Mouse (Mus musculus): ENCODE measurements at regions not wholly inside any gene's neighbourhood (a gene's known extent, or its start where the extent isn't known, plus 50 kb on each side); places are given as distances from the start of the nearest gene placed in this dataset.

DNA sequence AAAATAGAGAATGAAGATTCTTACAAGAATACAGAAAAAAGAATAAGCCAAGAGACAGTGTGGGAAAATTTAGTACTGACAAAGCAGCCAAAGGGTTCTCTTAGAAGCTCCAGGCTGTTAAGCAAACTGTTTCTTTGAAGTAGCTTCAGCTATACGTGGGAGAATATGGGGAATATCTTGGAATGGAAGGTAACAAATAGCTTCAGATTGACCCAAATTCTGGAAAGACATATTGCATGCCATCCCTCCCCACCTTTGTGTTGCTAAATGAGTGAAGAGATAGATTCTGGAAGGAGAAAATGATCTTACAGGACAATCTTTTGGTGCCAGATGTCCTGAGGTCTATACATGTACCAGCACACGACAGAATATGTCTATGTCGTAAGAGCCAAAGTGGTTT lies 591.9 kb upstream of the Cdh6 start:
- peak; percentile 55 for DNase-seq (ENCODE audit: low read depth, low spot score)

DNA sequence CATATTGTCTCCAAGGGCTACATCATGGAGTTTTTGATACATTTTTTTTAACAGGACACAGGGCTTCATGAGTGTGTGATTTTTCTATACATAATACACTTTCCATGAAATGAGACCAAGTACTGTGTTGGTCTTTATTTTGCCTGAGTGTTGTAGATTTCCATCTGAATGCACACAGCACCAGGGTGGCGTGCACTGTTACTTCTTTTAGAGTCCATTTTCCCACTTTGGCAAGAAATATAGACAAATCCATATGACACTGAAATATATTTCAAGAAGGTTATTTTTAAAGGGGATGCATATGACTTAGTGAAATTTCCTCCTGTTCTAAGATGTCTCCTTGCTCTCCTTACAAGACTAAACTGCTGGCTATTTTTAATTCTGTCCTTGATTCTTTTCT lies 591.1 kb upstream of the Cdh6 start:
- peak; percentile 26 for DNase-seq (ENCODE audit: low read depth, low spot score)

DNA sequence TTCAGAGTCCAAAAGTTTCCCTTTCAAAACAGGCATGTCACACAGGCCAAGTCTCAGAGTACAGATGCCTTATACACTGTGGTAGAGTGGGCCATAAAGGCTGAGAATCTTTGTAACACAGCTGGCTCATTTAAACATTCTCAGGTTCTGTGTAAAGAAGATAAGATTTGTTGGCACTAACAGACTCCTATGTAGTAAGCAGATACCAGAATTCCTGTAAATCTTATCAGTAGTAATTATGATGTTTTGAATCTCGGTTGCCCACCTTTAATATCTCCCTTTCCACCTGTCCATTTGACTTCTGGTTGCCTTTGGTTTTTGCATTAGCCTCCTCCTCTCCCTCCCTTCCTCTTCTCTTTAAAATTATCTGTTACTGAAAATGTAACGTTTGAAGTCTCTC lies 573.1 kb upstream of the Cdh6 start:
- DNase-seq (ENCODE audit: low read depth, low spot score): no peak

DNA sequence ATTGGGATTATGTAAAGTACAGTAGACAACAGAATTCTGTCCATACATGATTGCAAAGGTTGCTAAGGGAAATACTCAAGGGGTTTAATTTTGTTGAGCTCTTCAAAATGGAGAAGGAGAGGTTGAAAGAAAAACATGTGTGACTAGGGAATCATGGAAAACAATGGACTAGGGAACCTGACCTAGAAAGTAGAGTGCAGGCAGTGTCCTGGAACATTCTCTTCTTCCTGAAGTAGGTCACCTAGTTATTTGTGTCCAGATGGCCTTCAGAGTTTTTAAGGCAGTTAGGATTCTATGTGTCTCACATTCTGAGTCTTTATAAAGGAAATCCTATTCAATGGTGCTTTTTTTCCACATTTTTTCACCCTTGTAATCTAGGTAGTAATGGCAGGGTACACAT lies 532.8 kb upstream of the Cdh6 start:
- DNase-seq (ENCODE audit: low read depth, low spot score): no peak

DNA sequence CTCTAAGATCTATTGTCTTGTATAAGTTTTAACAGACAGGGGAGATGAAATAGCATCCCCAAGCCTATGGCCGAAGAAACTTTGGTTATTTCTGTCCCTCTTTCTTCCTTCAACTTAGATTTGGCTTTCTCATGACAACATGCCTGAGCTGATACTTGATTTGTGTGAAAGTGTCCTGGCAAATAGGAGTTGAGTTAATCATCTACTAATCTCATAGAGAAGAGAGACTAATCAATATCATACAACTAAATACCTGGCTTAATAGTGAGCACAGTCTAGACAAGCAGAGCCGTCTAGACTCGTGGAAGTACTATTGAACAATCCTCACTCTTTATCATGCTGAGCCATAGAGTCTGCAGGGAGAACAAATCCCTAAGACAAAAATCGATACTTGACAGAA lies 531.7 kb upstream of the Cdh6 start:
- DNase-seq (ENCODE audit: low read depth, low spot score): no peak

DNA sequence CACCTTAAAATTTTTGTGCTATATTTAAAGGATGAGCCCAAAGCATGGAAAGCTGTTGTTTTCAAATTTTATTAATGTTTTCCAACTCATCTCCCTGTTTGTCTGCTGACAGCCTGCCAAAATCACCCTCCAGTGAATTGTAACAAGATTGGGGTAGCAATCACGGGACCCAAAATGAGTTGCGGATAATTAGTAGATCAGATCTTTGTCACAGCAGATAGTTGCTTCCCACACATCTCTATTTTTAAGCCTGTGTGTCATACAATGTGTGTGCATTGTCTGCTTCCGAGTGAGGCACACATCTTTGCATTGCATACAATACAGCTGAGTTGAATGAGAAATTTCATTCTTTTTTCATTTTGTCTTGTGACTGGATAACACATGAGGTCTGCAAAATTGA lies 494.7 kb upstream of the Cdh6 start:
- peak; percentile 41 for DNase-seq (ENCODE audit: low read depth, low spot score)

DNA sequence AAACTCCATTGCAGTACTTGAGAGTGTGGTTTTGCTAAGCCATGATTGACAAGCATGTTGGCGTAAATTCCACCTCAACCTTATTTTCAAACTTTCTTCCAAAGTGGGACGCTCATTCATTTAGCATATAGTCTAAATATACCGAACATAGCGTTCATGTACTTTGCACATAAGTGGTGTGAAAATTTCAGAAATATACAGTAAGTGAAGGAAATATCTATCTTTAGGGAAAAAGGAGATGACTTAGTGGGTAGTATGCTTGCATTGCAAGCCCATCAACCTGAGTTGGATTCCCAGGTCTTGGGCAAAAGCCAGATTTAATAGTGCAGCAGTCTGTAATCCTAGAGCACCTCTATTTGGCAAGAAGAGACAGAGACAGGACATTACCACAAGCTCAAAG lies 493.8 kb upstream of the Cdh6 start:
- DNase-seq (ENCODE audit: low read depth, low spot score): no peak

DNA sequence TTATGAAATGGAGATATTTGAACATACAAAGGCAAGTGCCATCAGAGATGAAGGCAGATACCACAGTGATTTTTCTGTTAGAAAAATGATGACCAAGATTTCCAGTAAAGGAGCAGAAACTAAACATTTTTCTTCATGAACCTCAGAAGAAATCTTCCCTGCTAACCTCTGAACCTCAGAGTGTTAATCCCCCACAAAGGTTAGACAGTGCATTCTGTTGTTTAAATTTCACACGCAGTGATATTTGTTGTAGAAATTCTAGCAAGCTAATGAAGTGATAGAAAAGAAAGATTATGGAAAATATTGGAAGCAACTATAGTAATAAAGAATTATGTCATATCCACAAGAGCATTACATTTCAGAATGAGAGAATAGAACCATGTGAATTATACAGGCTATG lies 488.8 kb upstream of the Cdh6 start:
- DNase-seq (ENCODE audit: low read depth, low spot score): no peak

DNA sequence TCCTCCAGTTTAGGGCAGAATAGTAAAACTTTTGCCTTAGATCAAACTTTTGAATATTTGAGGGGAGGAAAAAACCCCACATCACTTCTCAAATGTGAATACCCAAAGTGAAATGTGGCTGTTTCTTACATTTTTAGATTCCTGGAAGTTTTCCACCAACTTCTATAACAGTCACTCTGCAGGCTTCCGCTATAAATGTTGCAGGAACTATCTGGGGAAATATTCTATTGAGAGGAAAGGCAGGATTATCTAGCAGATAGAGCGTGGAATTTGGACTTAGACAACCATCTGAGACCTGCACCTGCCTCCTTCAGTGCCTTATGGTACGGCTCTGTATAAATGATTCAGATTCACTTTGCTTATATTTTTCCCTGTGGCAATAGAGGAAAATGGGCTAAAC lies 481.6 kb upstream of the Cdh6 start:
- DNase-seq (ENCODE audit: low read depth, low spot score): peak; percentile 46

DNA sequence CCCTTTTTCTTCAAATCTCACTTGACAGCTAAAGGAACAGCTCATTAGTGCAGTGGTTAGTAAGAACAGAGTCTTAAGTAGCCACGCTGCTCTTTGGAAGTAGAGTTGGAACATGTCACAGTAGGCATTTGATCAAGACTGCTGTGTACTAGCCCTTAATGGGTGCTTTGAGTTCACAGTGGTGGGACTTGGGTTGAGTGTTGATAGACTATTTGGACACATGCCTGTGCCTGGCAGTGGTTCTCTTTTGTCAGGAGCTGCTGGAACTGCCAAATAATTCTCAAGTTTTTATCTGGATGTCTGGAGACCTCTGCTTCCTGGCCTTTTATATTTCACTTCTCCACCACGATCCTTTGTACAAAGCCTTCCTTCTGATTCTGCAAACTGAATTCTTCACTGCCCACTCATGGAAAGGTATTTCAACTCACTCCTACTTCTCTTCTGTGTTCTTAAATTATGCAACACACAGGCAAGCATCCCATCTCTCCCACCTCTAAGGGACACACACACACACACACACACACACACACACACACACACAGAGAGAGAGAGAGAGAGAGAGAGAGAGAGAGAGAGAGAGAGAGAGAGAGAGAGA lies 462.0 kb upstream of the Cdh6 start:
- peak; percentile 33 for DNase-seq (ENCODE audit: low read depth, low spot score)

DNA sequence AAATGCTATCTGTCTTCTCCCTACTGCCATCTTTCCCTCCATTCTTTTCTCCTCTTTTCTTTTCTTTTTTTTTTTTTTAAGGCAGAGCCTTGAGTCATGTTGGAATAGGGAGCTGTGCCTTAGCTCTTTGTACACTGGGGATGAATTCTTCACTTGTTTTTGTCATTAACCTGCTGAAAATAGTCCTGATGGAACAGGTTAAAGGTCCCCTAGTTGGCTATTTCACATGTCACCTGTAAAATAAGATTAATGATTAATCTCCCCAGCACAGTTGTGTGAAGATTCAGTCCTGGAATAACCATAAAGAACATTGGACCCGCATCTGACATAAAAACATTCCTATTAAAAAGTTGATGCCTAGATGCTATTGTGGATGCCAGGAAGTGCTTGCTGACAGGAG lies 428.7 kb upstream of the Cdh6 start:
- DNase-seq (ENCODE audit: low read depth, low spot score): no peak

DNA sequence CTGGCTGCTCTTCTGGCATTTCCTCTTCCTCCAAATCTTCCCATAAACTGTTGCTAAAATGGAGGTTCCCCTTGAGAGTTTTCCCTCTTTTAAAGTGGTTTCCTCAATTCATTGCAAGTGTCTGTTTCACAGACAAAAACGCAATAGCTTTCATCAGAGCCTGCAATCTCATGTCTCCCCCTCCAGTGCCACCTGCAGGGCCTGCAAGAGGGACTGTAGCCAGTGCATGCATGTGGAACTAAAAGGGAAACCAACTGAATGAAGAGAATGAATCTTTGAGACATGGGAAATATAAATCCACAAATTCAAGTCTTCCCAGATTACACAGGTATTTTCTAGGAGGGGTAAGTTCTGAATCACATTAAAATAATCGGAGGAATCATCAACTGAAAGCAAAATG lies 424.4 kb upstream of the Cdh6 start:
- no peak for DNase-seq (ENCODE audit: low read depth, low spot score)

DNA sequence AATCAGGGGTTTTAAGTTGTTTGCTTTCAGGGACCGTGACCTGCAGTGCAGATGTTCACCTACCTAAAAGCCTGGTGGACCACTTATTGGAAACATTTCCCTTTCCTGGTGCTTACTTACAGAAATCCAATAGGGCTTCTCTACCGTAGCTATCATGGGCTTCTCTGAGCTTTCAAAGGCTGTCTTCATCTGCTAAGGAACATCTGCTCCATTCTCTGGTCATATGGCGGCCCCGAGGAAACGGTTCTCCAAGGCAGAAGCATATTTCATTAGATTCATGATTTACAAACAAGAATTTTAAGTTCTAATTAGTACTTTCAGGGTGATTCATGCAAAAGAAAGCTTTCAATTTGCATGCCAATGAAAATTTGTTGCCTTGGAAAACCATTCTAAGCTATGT lies 420.3 kb upstream of the Cdh6 start:
- no peak for DNase-seq (ENCODE audit: low read depth, low spot score)

DNA sequence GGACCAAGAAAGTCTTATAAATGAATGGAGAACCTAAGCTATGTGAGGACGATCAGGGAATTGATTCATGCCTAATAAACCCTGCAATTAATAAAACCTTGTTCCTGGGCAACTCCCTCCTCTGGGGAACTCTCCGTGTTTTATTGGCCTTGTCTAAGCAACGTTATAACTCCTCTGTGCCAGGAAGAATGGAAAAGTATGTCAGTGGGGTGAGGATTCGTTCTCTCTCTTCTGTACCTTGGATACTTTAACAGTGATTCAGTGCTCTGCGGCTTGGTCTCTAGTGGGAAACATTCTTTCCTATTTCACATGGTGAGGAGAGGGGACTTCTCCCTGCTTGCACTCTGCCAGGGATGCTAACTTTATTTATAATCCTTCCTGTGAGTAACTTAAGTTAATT lies 417.4 kb upstream of the Cdh6 start:
- DNase-seq (ENCODE audit: low read depth, low spot score): no peak

DNA sequence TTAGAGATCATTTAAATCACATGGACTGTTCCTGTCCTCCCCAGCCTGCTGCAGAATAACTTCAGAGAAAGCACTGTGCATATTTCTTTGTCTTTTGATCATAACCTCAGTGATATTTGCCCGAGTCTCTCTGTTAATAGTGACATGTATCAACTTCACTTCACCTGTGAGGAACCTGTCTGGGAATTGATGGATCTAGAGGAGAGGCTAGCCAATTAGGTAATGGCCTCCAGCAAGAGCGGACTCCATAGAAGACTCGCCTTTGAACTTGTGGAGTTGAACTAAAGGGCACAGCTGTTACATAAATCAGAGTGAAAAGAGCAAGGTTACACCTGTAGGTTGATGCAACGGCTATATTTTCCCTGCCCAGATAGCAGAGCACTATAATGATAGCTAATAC lies 409.8 kb upstream of the Cdh6 start:
- DNase-seq (ENCODE audit: low read depth, low spot score): no peak

DNA sequence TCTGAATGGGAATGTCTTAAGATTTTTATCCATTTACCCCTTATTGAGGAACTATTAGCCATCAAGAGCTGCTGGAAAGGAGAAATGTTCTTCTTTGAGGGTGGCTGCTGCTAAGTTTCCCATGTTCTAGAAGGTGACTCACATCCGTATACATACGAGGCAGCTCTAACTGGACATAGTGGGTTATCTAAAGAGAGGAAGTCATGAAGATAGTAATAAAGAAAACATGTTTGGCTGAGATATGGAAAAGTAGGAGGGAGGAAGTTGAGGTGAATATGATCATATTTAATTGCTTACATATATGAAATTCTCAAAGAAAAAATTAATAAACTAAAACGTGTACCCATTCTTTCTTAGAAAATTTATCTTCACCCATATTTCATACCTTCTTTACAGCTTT lies 408.7 kb upstream of the Cdh6 start:
- DNase-seq (ENCODE audit: low read depth, low spot score): no peak

DNA sequence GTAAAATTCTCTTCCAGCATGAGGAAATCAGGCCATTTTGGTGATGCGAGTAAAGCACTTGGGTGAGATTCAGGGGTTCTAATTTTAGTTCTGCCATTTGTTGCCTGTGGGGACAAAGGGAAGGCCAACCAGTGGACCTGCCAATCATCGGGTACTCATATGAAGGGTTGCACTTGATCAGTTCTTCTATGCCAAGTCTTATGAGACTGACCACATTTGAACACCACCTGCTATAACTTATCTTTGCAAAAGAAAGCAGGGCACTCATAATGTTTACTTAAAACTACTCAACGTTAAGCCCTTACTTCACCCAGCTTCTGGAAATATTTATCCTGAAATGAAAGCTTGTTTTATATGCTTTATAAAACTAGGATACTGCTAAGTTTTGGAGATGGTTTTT lies 400.1 kb upstream of the Cdh6 start:
- DNase-seq (ENCODE audit: low read depth, low spot score): no peak

DNA sequence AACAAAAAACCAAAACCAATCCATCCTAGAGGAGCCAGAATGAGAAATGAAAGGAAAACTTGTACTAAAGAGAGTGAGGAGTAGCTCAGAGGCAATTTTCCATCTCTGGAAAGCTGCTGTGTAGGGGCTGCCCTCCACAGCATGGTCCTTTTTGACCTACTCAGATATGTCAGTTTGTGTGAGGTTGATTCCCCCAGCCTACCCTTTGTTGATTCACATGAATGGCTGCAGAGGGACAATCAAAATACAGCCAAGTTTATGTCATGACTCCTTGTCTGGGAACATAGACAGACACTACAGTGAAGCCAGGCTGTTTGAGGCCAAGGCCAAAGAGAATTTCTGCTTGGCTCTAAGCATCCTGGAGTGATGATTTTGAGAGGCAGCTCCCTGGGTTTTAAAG lies 387.4 kb upstream of the Cdh6 start:
- no peak for DNase-seq (ENCODE audit: low read depth, low spot score)

DNA sequence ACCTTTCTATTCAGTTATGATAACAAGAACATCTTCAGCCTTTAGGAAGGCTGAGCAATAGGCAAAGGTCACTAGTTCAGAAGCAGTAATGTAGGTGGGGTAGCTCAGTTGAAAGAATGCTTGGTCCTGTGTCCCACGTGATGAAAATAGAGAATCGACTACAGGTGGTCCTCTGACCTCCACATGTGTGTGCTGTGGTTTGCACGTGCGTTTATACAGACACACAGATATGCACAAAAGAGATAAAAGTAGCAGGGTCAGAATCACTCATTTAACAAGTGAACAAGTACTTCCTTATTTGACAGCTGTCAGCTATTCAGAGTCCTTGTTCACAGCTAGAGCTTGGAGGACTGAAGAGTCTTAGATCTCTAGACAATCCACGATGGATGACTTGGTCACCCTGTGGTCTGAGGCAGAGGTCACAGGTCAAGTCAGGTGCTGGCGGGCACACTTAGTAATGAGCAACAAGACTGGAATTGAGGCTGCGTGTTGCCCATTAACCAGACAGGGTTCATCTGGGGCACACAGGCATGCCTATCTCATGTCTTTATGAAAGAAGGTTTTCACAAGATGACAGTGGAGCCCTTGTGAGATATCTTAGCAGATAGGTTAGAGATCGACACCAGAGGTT lies 375.8 kb upstream of the Cdh6 start:
- no peak for DNase-seq (ENCODE audit: low read depth, low spot score)

DNA sequence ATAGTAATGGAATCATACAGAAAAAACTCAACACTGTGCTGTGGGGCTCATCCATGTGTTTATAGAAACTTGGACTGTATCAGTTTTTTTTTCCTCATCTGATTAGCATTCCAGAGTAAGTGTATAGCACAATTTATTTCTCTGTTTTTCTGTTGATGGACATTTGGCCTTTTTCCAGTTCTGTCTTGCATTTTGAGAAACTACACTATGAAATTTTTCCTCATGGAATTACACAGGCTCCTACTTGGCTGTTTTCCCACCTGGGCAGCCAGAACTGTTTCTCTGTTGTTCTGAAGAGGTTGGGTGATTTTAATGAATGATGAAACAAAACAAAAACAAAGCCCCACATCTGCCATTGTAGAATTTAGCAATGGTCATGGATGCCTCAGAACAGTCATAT lies 366.6 kb upstream of the Cdh6 start:
- DNase-seq (ENCODE audit: low read depth, low spot score): no peak

DNA sequence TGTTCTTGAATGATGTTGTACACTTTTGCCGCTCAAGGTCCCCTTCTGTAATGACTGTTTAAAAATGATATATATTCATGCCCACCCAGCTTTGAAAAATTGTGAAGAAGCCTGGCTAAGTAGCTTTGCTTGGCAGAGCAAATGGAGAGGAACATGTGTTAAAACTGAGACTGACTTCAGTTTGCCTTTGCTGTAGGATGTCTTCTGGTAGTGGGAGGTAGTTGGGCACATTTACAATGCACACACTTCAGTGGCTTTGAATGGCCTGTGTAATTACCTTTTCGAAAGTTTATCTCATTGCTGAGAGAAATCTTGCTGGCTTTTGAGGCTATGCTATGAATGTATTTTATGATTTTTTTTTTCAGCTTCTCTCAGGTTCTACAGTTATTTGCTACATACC lies 360.5 kb upstream of the Cdh6 start:
- no peak for DNase-seq (ENCODE audit: low read depth, low spot score)

DNA sequence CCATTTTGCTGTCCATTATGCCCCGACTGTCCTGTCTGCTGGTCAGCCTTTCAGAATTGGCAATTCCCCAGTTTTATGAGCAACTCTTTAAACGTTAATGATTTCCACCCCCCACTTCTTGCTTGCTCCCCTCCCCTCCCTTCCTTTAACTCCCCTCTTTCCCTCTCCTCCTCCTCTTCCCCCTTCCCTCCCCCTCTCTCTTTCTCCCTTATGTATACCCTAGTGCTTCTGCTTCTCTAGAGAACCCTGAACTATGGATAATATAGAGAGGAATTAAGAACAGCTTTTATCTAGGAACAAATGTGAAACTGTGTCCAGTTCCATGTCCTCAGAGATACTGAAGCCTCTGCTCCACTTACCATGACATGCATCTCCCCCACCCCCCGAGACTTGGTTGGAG lies 356.5 kb upstream of the Cdh6 start:
- no peak for DNase-seq (ENCODE audit: low read depth, low spot score)

DNA sequence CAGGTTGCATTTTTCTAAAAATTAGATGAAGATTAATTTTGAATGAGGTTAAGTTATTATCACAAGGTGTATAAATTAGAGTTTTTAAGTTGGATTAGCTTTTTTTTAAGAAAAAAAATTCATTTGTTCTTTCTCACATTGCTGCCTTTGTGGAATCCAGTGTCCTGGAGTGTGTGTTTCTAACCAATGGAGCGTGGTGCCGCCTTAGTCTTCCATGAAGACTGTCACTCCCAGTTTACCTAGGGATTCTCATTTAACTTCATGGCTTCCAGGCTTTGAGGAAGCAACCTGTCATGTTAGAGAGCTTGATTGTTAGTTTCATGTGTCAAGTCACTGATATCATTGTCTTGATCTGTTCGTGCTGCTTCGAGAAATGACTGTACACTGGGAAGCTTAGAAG lies 355.6 kb upstream of the Cdh6 start:
- no peak for DNase-seq (ENCODE audit: low read depth, low spot score)

All from telencephalon, adult 2 months (tissue).